Mouse (Mus musculus) limb, embryonic 14.5 days (tissue): ENCODE measurements at regions not wholly inside any gene's neighbourhood (a gene's known extent, or its start where the extent isn't known, plus 50 kb on each side); places are given as distances from the start of the nearest gene placed in this dataset.

ENCODE experiments used
- ATAC-seq: fragments of 200-750 bp; cut with Nextera tagmentation; 2 replicates; pipeline ENCODE4 v1.8.0; 2017; ENCODE audit warnings: low read depth, moderate number of reproducible peaks, moderate TSS enrichment; ENCODE audit not compliant: low FRiP score
- DNase-seq: peaks from one replicate; pipeline ENCODE4 v3.0.0-alpha.2; 2015; ENCODE audit warnings: low spot score
- H3K27ac ChIP-seq: fragments of 300-500 bp; sonication (generic); replicated peaks from 2 replicates; pipeline ENCODE4 v1.5.1; 2014; ENCODE audit warnings: low read depth, mild to moderate bottlenecking, low read length, moderate library complexity, mixed read lengths
- H3K27me3 ChIP-seq: fragments of 300-500 bp; sonication (generic); 2 replicates; pipeline ENCODE4 v1.6.1; 2014; ENCODE audit warnings: low read length, mixed read lengths; ENCODE audit not compliant: control insufficient read depth, insufficient read depth
- H3K36me3 ChIP-seq: fragments of 300-500 bp; sonication (generic); 2 replicates; pipeline ENCODE4 v1.6.1; 2014; ENCODE audit warnings: mild to moderate bottlenecking, low read length, moderate library complexity, mixed read lengths; ENCODE audit not compliant: control insufficient read depth, insufficient read depth
- H3K4me1 ChIP-seq: fragments of 300-500 bp; sonication (generic); 2 replicates; pipeline ENCODE4 v1.6.1; 2014; ENCODE audit warnings: antibody characterized with exemption, low read length, mixed read lengths; ENCODE audit not compliant: control insufficient read depth, insufficient read depth
- H3K4me2 ChIP-seq: fragments of 300-500 bp; sonication (generic); replicated peaks from 2 replicates; pipeline ENCODE4 v1.6.1; 2014; ENCODE audit warnings: low read depth, mild to moderate bottlenecking, low read length, moderate library complexity; ENCODE audit not compliant: severe bottlenecking
- H3K4me3 ChIP-seq: fragments of 300-500 bp; sonication (generic); replicated peaks from 2 replicates; pipeline ENCODE4 v1.5.1; 2014; ENCODE audit warnings: low read length
- H3K9ac ChIP-seq: fragments of 300-500 bp; sonication (generic); 2 replicates; pipeline ENCODE4 v1.6.1; 2014; ENCODE audit warnings: mild to moderate bottlenecking, low read depth, low read length, moderate library complexity; ENCODE audit not compliant: severe bottlenecking
- H3K9me3 ChIP-seq: fragments of 300-500 bp; sonication (generic); 2 replicates; pipeline ENCODE4 v1.6.1; 2016; ENCODE audit warnings: low read length; ENCODE audit not compliant: control insufficient read depth
- POLR2A ChIP-seq: fragments of 200-500 bp; IDR thresholded peaks from 2 replicates; pipeline ENCODE4 v1.8.0; 2012; ENCODE audit warnings: inconsistent platforms, mild to moderate bottlenecking, moderate library complexity, borderline replicate concordance; ENCODE audit not compliant: insufficient read depth, insufficient read length; ENCODE audit errors: extremely low read depth
- WGBS: fragments of 180-500 bp; shearing (Covaris S2); extraction: QIAGEN DNeasy Blood & Tissue Kit; methylation state at CpG from one replicate; pipeline ENCODE4 v1.1.7; 2014; 5-methylcytosine and 5-hydroxymethylcytosine counted together

- Histone ChIP-seq H3K27ac (no peak overlapping the region), H3K4me2 (no peak overlapping the region), H3K36me3 (no peaks in the 10 kb centered on the region), H3K9me3 (no peaks in the 10 kb centered on the region), H3K4me3 (no peak overlapping the region), H3K4me1 (no peaks in the 10 kb centered on the region), H3K9ac (no peak overlapping the region), H3K27me3 (no peaks in the 10 kb centered on the region)
- ATAC-seq = no peak
- no peak for DNase-seq
- 85% methylated on average over 1 of the region's 1 CpGs for WGBS
- TF ChIP-seq POLR2A = no peak
Measured at GRCm38 (mm10) chr6:19214700-19215099, 348.6 kb downstream of the Ankrd7 start.

GRCm38 (mm10) chr6:19215124-19215523, 349.0 kb downstream of the Ankrd7 start:
- Histone ChIP-seq H3K27me3 (no peaks in the 10 kb centered on the region), H3K27ac (no peak overlapping the region), H3K9ac (no peak overlapping the region), H3K9me3 (no peaks in the 10 kb centered on the region), H3K4me2 (no peak overlapping the region), H3K4me3 (no peak overlapping the region), H3K36me3 (no peaks in the 10 kb centered on the region), H3K4me1 (no peaks in the 10 kb centered on the region)
- no peak for TF ChIP-seq POLR2A
- 63% methylated on average over 1 of the region's 1 CpGs for WGBS
- no peak for ATAC-seq
- no peak for DNase-seq

- DNase-seq (peak; percentile 21), ATAC-seq (peak; percentile 44; the same call in 1 of the 2 replicates)
- H3K36me3 ChIP-seq = no peaks in the 10 kb centered on the region
- H3K27me3 ChIP-seq = no peaks in the 10 kb centered on the region
- H3K4me1 ChIP-seq = peaks cover 4% of the 10 kb centered on the region; the same call in 1 of the 2 replicates
- H3K9me3 ChIP-seq = no peaks in the 10 kb centered on the region
- H3K4me2 ChIP-seq = no peak overlapping the region
- WGBS = 18% methylated on average over 5 of the region's 5 CpGs
- H3K27ac ChIP-seq = no peak overlapping the region
- no peak for TF ChIP-seq POLR2A
- no peak overlapping the region for H3K4me3 ChIP-seq
- H3K9ac ChIP-seq = no peak overlapping the region
Measured at GRCm38 (mm10) chr6:19264075-19264819, 398.1 kb downstream of the Ankrd7 start.

GRCm38 (mm10) chr6:19273207-19273606, 407.1 kb downstream of the Ankrd7 start:
- Histone ChIP-seq H3K36me3 (no peaks in the 10 kb centered on the region), H3K27me3 (no peaks in the 10 kb centered on the region), H3K4me1 (no peaks in the 10 kb centered on the region), H3K27ac (no peak overlapping the region), H3K9me3 (no peaks in the 10 kb centered on the region), H3K4me2 (no peak overlapping the region), H3K9ac (no peak overlapping the region), H3K4me3 (no peak overlapping the region)
- DNase-seq = no peak
- 80% methylated on average over 2 of the region's 2 CpGs for WGBS
- no peak for ATAC-seq
- no peak for TF ChIP-seq POLR2A

- Histone ChIP-seq H3K27me3 (no peaks in the 10 kb centered on the region), H3K9me3 (no peaks in the 10 kb centered on the region), H3K27ac (no peak overlapping the region), H3K4me2 (no peak overlapping the region), H3K36me3 (no peaks in the 10 kb centered on the region), H3K4me3 (no peak overlapping the region), H3K4me1 (no peaks in the 10 kb centered on the region), H3K9ac (no peak overlapping the region)
- no peak for TF ChIP-seq POLR2A
- ATAC-seq (no peak), DNase-seq (no peak)
- 56% methylated on average over 4 of the region's 4 CpGs for WGBS
Measured at GRCm38 (mm10) chr6:19282682-19283333, 416.7 kb downstream of the Ankrd7 start.

GRCm38 (mm10) chr6:19332659-19333058, 466.5 kb downstream of the Ankrd7 start:
- Histone ChIP-seq H3K4me1 (no peaks in the 10 kb centered on the region), H3K27ac (no peak overlapping the region), H3K9me3 (no peaks in the 10 kb centered on the region), H3K9ac (no peak overlapping the region), H3K4me2 (no peak overlapping the region), H3K27me3 (no peaks in the 10 kb centered on the region), H3K36me3 (no peaks in the 10 kb centered on the region), H3K4me3 (no peak overlapping the region)
- no peak for DNase-seq
- no peak for TF ChIP-seq POLR2A
- ATAC-seq = no peak
